Mouse (Mus musculus): Measurements from ENCODE around the gene Zyg11b. TPM values are rescaled to one million over a fixed set of nuclear protein-coding genes. Genes with fewer than 3 reads are reported as not detected.

Zyg11b gene
- total and polyA plus RNA-seq, 3 experiments: 9.3 to 14.2 (median 11.8) TPM

DNA sequence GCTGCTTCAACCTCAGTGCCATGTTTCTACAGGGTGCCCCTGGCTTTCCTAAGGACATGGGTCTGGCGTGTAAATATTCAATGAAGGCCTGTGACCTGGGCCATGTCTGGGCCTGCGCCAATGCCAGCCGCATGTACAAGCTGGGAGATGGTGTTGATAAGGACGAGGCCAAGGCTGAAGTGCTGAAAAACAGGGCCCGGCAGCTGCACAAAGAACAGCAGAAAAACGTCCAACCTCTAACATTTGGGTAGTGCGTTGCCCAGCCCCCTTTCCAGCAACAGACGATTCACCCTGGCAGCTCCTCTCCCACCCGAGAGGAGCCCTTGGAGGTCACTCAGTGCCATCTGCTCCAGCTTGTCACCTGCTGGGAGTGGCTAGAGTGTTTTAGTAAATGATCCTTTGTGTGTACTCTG, 37.4 kb upstream of the Zyg11b start:
- no peak overlapping the region for H3K4me3 ChIP-seq (replicated peaks in 1 of 3; ENCODE audit: low read depth in 2 of 3, low read length in 2 of 3, poor library complexity in 1 of 3)
- H3K27ac ChIP-seq (ENCODE audit: insufficient read depth, low read depth): no peak overlapping the region
- H3K9ac ChIP-seq (ENCODE audit: insufficient read depth, low read depth): no peak overlapping the region
- dilution Hi-C loops (cut with MboI; ENCODE audit: extremely low pct_ligation_motif_present, extremely low pct_unique_long_range_greater_than_20kb, low sequenced_read_pairs) (no loop called here), in situ Hi-C loops (cut with MboI; ENCODE audit: low pct_ligation_motif_present, low pct_unique_long_range_greater_than_20kb, low sequenced_read_pairs) (loop anchor here (25.0 kb wide), 1 partner anchor 224 kb away; no protein-coding TSS in a partner anchor)
- H3K9me3 ChIP-seq (replicated peaks; ENCODE audit: low read length): no peaks in the 10 kb centered on the region
- no peak for DNase-seq (ENCODE audit: extremely low read depth)
- peaks cover 0 to 4% of the 10 kb centered on the region in 2 experiments; a peak in 1 of 4 replicates for H3K4me1 ChIP-seq (ENCODE audit: control insufficient read depth in 1 of 2, insufficient read depth in 2 of 2)
- H3K79me2 ChIP-seq (replicated peaks; ENCODE audit: control insufficient read depth, extremely low read depth, insufficient read depth, poor library complexity, severe bottlenecking): no peaks in the 10 kb centered on the region
- H3K4me2 ChIP-seq (ENCODE audit: insufficient read depth, low read depth, poor library complexity, severe bottlenecking): no peak overlapping the region
- no peaks in the 10 kb centered on the region for H3K27me3 ChIP-seq (replicated peaks)
- no peak for TF ChIP-seq MAX (IDR thresholded peaks at IDR 0.05; ENCODE audit: low read length)
- no peak for TF ChIP-seq USF2 (conservative IDR thresholded peaks at IDR 0.05; ENCODE audit: low read depth, low read length)
- no peak for TF ChIP-seq RAD21 (IDR thresholded peaks at IDR 0.05; ENCODE audit: low read depth, low read length)
- TF ChIP-seq HCFC1 (IDR thresholded peaks at IDR 0.05; ENCODE audit: low read depth, low read length): no peak
- TF ChIP-seq IRF4 (IDR thresholded peaks at IDR 0.05; ENCODE audit: low read depth, low read length): no peak
- TF ChIP-seq TBP (conservative IDR thresholded peaks at IDR 0.05; ENCODE audit: low read depth, low read length): no peak
- no peak for TF ChIP-seq MAZ (IDR thresholded peaks at IDR 0.05; ENCODE audit: low read depth, low read length)
- TF ChIP-seq NELFE (IDR thresholded peaks at IDR 0.05; ENCODE audit: low read depth, low read length): no peak
- peaks cover 24 to 73% of the 10 kb centered on the region in 2 experiments for H3K36me3 ChIP-seq (replicated peaks in 1 of 2; ENCODE audit: control insufficient read depth in 1 of 2, insufficient read depth in 1 of 2, low read length in 1 of 2)

DNA sequence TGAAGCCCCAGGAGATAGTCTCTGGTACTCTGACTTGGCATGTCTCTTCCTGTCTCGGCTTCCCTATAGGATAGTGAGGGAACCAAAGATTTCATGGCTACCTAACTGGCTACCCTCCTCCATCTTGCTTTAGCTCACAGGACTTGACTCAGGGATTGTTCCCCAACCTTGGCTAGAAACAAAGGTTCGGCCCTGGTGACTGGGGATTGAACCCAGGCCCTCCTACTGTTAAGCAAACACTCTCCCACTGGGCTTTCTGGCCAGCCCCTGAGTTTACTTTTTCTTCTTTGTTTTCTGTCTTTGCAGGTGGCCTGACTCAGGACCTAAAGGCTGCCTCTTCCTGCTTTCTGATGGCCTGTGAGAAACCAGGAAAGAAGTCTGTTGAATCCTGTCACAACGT, 36.9 kb upstream of the Zyg11b start:
- H3K4me1 ChIP-seq (ENCODE audit: control insufficient read depth in 1 of 2, insufficient read depth in 2 of 2): peaks cover 0 to 4% of the 10 kb centered on the region in 2 experiments; a peak in 1 of 4 replicates
- H3K79me2 ChIP-seq (replicated peaks; ENCODE audit: control insufficient read depth, extremely low read depth, insufficient read depth, poor library complexity, severe bottlenecking): 0 out of 2 replicates have a peak, but pooled peaks cover 1% of the 10 kb centered on the region
- H3K9me3 ChIP-seq (replicated peaks; ENCODE audit: low read length): no peaks in the 10 kb centered on the region
- no peak overlapping the region for H3K4me3 ChIP-seq (replicated peaks in 1 of 3; ENCODE audit: low read depth in 2 of 3, low read length in 2 of 3, poor library complexity in 1 of 3)
- no peak for TF ChIP-seq CTCF (conservative IDR thresholded peaks at IDR 0.05 in 1 of 2, IDR thresholded peaks at IDR 0.05 in 1 of 2; ENCODE audit: low read depth in 2 of 2, low read length in 2 of 2)
- no peak for TF ChIP-seq MAFK (IDR thresholded peaks at IDR 0.05; ENCODE audit: insufficient replicate concordance, low read length)
- DNase-seq (ENCODE audit: extremely low read depth): no peak
- no peak overlapping the region for H3K9ac ChIP-seq (ENCODE audit: insufficient read depth, low read depth)
- peaks cover 24 to 76% of the 10 kb centered on the region in 2 experiments for H3K36me3 ChIP-seq (replicated peaks in 1 of 2; ENCODE audit: control insufficient read depth in 1 of 2, insufficient read depth in 1 of 2, low read length in 1 of 2)
- H3K27me3 ChIP-seq (replicated peaks): no peaks in the 10 kb centered on the region
- H3K4me2 ChIP-seq (ENCODE audit: insufficient read depth, low read depth, poor library complexity, severe bottlenecking): no peak overlapping the region
- dilution Hi-C loops (cut with MboI; ENCODE audit: extremely low pct_ligation_motif_present, extremely low pct_unique_long_range_greater_than_20kb, low sequenced_read_pairs): no loop called here
- H3K27ac ChIP-seq (ENCODE audit: insufficient read depth, low read depth): no peak overlapping the region
- in situ Hi-C loops (cut with MboI; ENCODE audit: low pct_ligation_motif_present, low pct_unique_long_range_greater_than_20kb, low sequenced_read_pairs): loop anchor here (25.0 kb wide), 1 partner anchor 224 kb away; no protein-coding TSS in a partner anchor

GRCm38 (mm10) chr4:108336765-108337164, 35.9 kb upstream of the Zyg11b start:
- TF ChIP-seq UBTF (IDR thresholded peaks at IDR 0.05; ENCODE audit: low read depth, low read length) (no peak), CTCF (conservative IDR thresholded peaks at IDR 0.05 in 1 of 2, IDR thresholded peaks at IDR 0.05 in 1 of 2; ENCODE audit: low read depth in 2 of 2, low read length in 2 of 2) (no peak), KAT2A (IDR thresholded peaks at IDR 0.05; ENCODE audit: insufficient replicate concordance, low read length) (no peak), RAD21 (IDR thresholded peaks at IDR 0.05; ENCODE audit: low read depth, low read length) (no peak), MEF2A (IDR thresholded peaks at IDR 0.05; ENCODE audit: borderline replicate concordance, low read depth, low read length) (no peak)
- Histone ChIP-seq H3K79me2 (replicated peaks; ENCODE audit: control insufficient read depth, extremely low read depth, insufficient read depth, poor library complexity, severe bottlenecking) (0 out of 2 replicates have a peak, but pooled peaks cover 1% of the 10 kb centered on the region), H3K4me1 (ENCODE audit: control insufficient read depth in 1 of 2, insufficient read depth in 2 of 2) (peaks cover 0 to 4% of the 10 kb centered on the region in 2 experiments; a peak in 1 of 4 replicates), H3K27ac (ENCODE audit: insufficient read depth, low read depth) (no peak overlapping the region), H3K9ac (ENCODE audit: insufficient read depth, low read depth) (no peak overlapping the region), H3K36me3 (replicated peaks in 1 of 2; ENCODE audit: control insufficient read depth in 1 of 2, insufficient read depth in 1 of 2, low read length in 1 of 2) (peaks cover 29 to 79% of the 10 kb centered on the region in 2 experiments), H3K9me3 (replicated peaks; ENCODE audit: low read length) (no peaks in the 10 kb centered on the region), H3K4me3 (replicated peaks in 1 of 3; ENCODE audit: low read depth in 2 of 3, low read length in 2 of 3, poor library complexity in 1 of 3) (no peak overlapping the region), H3K4me2 (ENCODE audit: insufficient read depth, low read depth, poor library complexity, severe bottlenecking) (no peak overlapping the region), H3K27me3 (replicated peaks) (no peaks in the 10 kb centered on the region)
- DNase-seq (ENCODE audit: extremely low read depth): no peak
- dilution Hi-C loops (cut with MboI; ENCODE audit: extremely low pct_ligation_motif_present, extremely low pct_unique_long_range_greater_than_20kb, low sequenced_read_pairs): no loop called here
- in situ Hi-C loops (cut with MboI; ENCODE audit: low pct_ligation_motif_present, low pct_unique_long_range_greater_than_20kb, low sequenced_read_pairs): loop anchor here (25.0 kb wide), 1 partner anchor 226 kb away; no protein-coding TSS in a partner anchor
